Mouse (Mus musculus): Measurements from ENCODE around the gene Tm9sf2. TPM values are rescaled to one million over a fixed set of nuclear protein-coding genes. Genes with fewer than 3 reads are reported as not detected.
"Not testable (repeated sequence)": the region's sequence is repeated elsewhere in the genome, so short reads cannot be mapped to it uniquely, and the experiment has no call there.

Gene Tm9sf2
- polyA plus RNA-seq, 1 experiment from 2014 or later = 106 TPM

DNA sequence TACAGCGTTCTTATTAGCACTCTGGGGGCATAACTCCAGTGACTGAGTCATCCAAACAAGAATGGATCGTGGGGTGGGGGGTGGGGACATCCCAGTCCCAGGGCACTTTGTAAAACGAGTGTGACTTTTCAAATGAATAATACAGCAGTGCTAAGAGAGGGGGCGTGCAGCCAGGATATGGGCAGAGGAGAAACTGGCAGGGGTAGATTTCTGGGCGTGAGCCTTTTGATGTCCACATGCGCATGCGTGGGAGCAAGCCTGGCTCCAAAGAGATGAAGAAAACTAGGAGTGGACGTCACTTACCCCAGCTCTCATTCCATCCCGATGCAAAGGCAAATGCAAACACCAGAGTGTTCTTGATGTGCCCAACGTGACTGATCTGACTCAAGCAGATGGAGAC is 32.5 kb upstream of the Tm9sf2 start:
- no peak overlapping the region for H3K27ac ChIP-seq
- H3K4me1 ChIP-seq = no peaks in the 10 kb centered on the region
- H3K4me2 ChIP-seq = no peak overlapping the region
- H3K4me3 ChIP-seq = no peak overlapping the region
- no peaks in the 10 kb centered on the region for H3K27me3 ChIP-seq (replicated peaks)
- H3K9me3 ChIP-seq = no peaks in the 10 kb centered on the region
- ATAC-seq (replicated peaks) = no peak
- H3K9ac ChIP-seq = no peak overlapping the region
- no peaks in the 10 kb centered on the region for H3K36me3 ChIP-seq (replicated peaks)
- 80% methylated on average over 10 of the region's 10 CpGs for WGBS

GRCm38 (mm10) chr14:122075485-122076200 is 31.2 kb upstream of the Tm9sf2 start:
- WGBS = 88% methylated on average over 21 of the region's 21 CpGs
- ATAC-seq (replicated peaks) = no peak
- H3K4me3 ChIP-seq = no peak overlapping the region
- H3K9ac ChIP-seq = no peak overlapping the region
- H3K27me3 ChIP-seq (replicated peaks) = no peaks in the 10 kb centered on the region
- no peaks in the 10 kb centered on the region for H3K36me3 ChIP-seq (replicated peaks)
- no peak overlapping the region for H3K4me2 ChIP-seq
- H3K27ac ChIP-seq = no peak overlapping the region
- no peaks in the 10 kb centered on the region for H3K4me1 ChIP-seq
- no peaks in the 10 kb centered on the region for H3K9me3 ChIP-seq

DNA sequence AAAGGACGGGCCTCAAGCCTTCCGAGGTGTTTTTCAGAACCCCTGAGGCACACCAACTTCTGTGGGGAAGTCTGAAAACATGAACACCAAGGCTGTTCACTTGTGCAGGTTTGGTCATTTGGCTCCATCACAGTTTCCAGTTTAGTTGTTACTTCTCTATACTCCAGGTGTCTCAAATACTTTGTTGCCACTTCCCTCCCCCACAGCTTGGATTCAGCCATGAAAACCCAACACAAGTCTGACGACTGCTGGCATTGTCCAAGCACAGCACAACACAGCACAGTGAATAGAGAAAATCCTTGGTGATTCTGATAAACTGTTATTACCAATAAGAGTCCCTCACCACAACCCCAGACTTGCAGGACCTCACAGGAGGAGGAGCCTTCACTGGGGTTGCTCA is 29.8 kb upstream of the Tm9sf2 start:
- ATAC-seq (replicated peaks) = no peak
- Histone ChIP-seq H3K4me1 (no peaks in the 10 kb centered on the region), H3K9me3 (no peaks in the 10 kb centered on the region), H3K27me3 (replicated peaks) (no peaks in the 10 kb centered on the region), H3K4me3 (no peak overlapping the region), H3K27ac (no peak overlapping the region), H3K36me3 (replicated peaks) (no peaks in the 10 kb centered on the region), H3K9ac (no peak overlapping the region), H3K4me2 (no peak overlapping the region)
- 80% methylated on average over 3 of the region's 3 CpGs for WGBS

- no peak for ATAC-seq (replicated peaks)
Measured at GRCm38 (mm10) chr14:122079428-122079827, 27.4 kb upstream of the Tm9sf2 start.

GRCm38 (mm10) chr14:122079921-122080320 is 26.9 kb upstream of the Tm9sf2 start:
- Histone ChIP-seq H3K4me2 (no peak overlapping the region), H3K4me3 (no peak overlapping the region), H3K9ac (no peak overlapping the region), H3K27ac (no peak overlapping the region), H3K4me1 (no peaks in the 10 kb centered on the region), H3K9me3 (no peaks in the 10 kb centered on the region), H3K36me3 (replicated peaks) (no peaks in the 10 kb centered on the region), H3K27me3 (replicated peaks) (no peaks in the 10 kb centered on the region)
- no peak for ATAC-seq (replicated peaks)
- 80% methylated on average over 5 of the region's 5 CpGs for WGBS

More at GRCm38 (mm10) chr14:122079428-122079827, 27.4 kb upstream of the Tm9sf2 start:
- Histone ChIP-seq H3K27ac (no peak overlapping the region), H3K36me3 (replicated peaks) (no peaks in the 10 kb centered on the region), H3K9me3 (no peaks in the 10 kb centered on the region), H3K9ac (no peak overlapping the region), H3K4me3 (no peak overlapping the region), H3K4me1 (no peaks in the 10 kb centered on the region), H3K27me3 (replicated peaks) (no peaks in the 10 kb centered on the region), H3K4me2 (no peak overlapping the region)
- 44% methylated on average over 6 of the region's 6 CpGs for whole genome bisulfite sequencing

GRCm38 (mm10) chr14:122081308-122081707 is 25.5 kb upstream of the Tm9sf2 start:
- H3K4me2 ChIP-seq = no peak overlapping the region
- 51% methylated on average over 3 of the region's 3 CpGs for WGBS
- H3K4me3 ChIP-seq = no peak overlapping the region
- no peaks in the 10 kb centered on the region for H3K27me3 ChIP-seq (replicated peaks)
- H3K4me1 ChIP-seq = no peaks in the 10 kb centered on the region
- no peaks in the 10 kb centered on the region for H3K9me3 ChIP-seq
- no peak for ATAC-seq (replicated peaks)
- H3K36me3 ChIP-seq (replicated peaks) = no peaks in the 10 kb centered on the region
- H3K9ac ChIP-seq = no peak overlapping the region
- no peak overlapping the region for H3K27ac ChIP-seq

DNA sequence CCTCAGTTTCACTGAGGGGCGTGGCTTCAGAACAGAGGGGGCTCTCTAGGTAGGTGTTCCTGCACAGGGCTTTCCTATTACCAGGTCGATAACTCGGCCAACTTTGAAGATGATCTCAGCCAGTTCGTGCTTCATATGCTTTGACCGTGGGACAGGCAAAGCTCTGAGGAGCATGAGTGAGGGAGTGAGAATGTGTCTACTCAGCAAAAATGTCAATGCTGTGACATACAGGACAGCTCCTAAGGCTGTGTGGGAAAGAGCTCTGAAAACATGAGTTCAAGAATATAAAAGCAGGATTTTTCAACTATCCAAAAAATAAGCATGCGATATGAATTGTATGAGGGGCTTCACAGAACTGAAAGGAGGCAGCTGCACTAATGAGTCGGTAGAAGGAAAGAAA is 23.3 kb upstream of the Tm9sf2 start:
- no peak overlapping the region for H3K9ac ChIP-seq
- no peaks in the 10 kb centered on the region for H3K4me1 ChIP-seq
- H3K36me3 ChIP-seq (replicated peaks) = no peaks in the 10 kb centered on the region
- 88% methylated on average over 7 of the region's 7 CpGs for WGBS
- no peak for ATAC-seq (replicated peaks)
- no peaks in the 10 kb centered on the region for H3K9me3 ChIP-seq
- no peak overlapping the region for H3K4me2 ChIP-seq
- no peak overlapping the region for H3K27ac ChIP-seq
- no peaks in the 10 kb centered on the region for H3K27me3 ChIP-seq (replicated peaks)
- no peak overlapping the region for H3K4me3 ChIP-seq

DNA sequence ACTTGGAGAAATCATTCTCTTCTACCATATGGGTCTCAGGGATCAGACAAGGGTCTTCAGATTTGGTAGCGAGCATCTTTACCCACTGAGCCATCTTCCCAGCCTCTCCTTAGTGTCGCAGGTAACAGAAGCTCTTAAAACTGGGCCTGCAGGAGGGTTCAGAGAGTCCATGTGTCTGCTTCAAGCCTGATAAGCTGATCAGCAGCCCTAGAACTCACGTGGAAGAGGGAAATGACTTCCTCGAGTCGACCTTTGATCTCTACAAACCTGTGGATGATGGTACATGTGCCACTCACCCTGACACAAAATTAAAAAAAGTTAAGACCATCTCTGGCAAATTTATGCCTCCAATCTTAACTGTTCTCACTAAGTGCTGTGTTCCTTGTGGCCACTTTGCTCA is 18.9 kb upstream of the Tm9sf2 start:
- no peak for ATAC-seq (replicated peaks)
- no peak overlapping the region for H3K27ac ChIP-seq

GRCm38 (mm10) chr14:122092363-122092762 is 14.5 kb upstream of the Tm9sf2 start:
- no peak overlapping the region for H3K9ac ChIP-seq
- 81% methylated on average over 4 of the region's 4 CpGs for WGBS

More for the DNA sequence above, 18.9 kb upstream of the Tm9sf2 start:
- no peaks in the 10 kb centered on the region for H3K36me3 ChIP-seq (replicated peaks)
- no peaks in the 10 kb centered on the region for H3K4me1 ChIP-seq
- H3K9me3 ChIP-seq = no peaks in the 10 kb centered on the region
- H3K4me2 ChIP-seq = no peak overlapping the region
- H3K4me3 ChIP-seq = no peak overlapping the region
- 92% methylated on average over 5 of the region's 5 CpGs for WGBS
- no peak overlapping the region for H3K9ac ChIP-seq
- no peaks in the 10 kb centered on the region for H3K27me3 ChIP-seq (replicated peaks)

DNA sequence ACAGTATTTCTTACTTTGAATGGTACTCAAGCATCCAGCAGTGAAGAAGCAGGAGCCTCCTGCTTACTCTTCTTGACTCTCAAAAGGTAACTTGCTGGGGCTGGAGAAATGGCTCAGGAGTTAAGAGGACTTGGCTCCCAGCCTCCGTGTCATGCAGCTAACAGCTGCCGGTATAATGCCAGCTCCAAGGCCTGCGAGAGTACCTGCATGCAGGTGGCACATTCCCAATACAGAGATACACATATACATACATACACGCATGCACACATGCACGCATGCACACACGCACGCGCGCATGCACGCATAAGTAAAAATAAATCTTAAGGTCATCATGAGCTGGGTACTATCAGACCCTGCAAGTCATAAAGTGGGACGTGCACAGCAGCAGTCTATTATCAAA is 10.5 kb upstream of the Tm9sf2 start:
- H3K27ac ChIP-seq = no peak overlapping the region
- H3K27me3 ChIP-seq (replicated peaks) = no peaks in the 10 kb centered on the region
- no peak for ATAC-seq (replicated peaks)
- 98% methylated on average over 11 of the region's 11 CpGs for WGBS
- H3K9me3 ChIP-seq = no peaks in the 10 kb centered on the region
- no peak overlapping the region for H3K9ac ChIP-seq
- H3K4me3 ChIP-seq = no peak overlapping the region
- no peaks in the 10 kb centered on the region for H3K4me1 ChIP-seq
- no peak overlapping the region for H3K4me2 ChIP-seq
- H3K36me3 ChIP-seq (replicated peaks) = no peaks in the 10 kb centered on the region

More at GRCm38 (mm10) chr14:122092363-122092762, 14.5 kb upstream of the Tm9sf2 start:
- Histone ChIP-seq H3K9me3 (no peaks in the 10 kb centered on the region), H3K27ac (no peak overlapping the region), H3K4me1 (no peaks in the 10 kb centered on the region), H3K36me3 (replicated peaks) (no peaks in the 10 kb centered on the region), H3K4me2 (no peak overlapping the region), H3K4me3 (no peak overlapping the region), H3K27me3 (replicated peaks) (no peaks in the 10 kb centered on the region)
- no peak for ATAC-seq (replicated peaks)

- Histone ChIP-seq H3K27me3 (replicated peaks) (no peaks in the 10 kb centered on the region), H3K4me1 (peaks cover 3% of the 10 kb centered on the region; the same call in 1 of the 2 replicates), H3K4me2 (no peak overlapping the region), H3K9ac (no peak overlapping the region), H3K9me3 (no peaks in the 10 kb centered on the region), H3K27ac (no peak overlapping the region), H3K4me3 (no peak overlapping the region), H3K36me3 (replicated peaks) (no peaks in the 10 kb centered on the region)
- WGBS = 86% methylated on average over 4 of the region's 4 CpGs
- ATAC-seq (replicated peaks) = no peak
Measured at GRCm38 (mm10) chr14:122099584-122099983, 7.3 kb upstream of the Tm9sf2 start.

GRCm38 (mm10) chr14:122101890-122102289 is 4.9 kb upstream of the Tm9sf2 start:
- 91% methylated on average over 9 of the region's 9 CpGs for WGBS
- H3K27ac ChIP-seq; H3K4me3 ChIP-seq; ATAC-seq (replicated peaks); H3K9ac ChIP-seq; H3K4me2 ChIP-seq; H3K36me3 ChIP-seq (replicated peaks); H3K9me3 ChIP-seq; H3K27me3 ChIP-seq (replicated peaks): not testable (repeated sequence)
- H3K4me1 ChIP-seq = peaks cover 18% of the 10 kb centered on the region

GRCm38 (mm10) chr14:122104881-122105280 is 2.0 kb upstream of the Tm9sf2 start:
- Histone ChIP-seq H3K4me2 (peak overlapping the region; percentile 69), H3K27ac (peak overlapping the region; percentile 83), H3K36me3 (replicated peaks) (no peaks in the 10 kb centered on the region), H3K27me3 (replicated peaks) (no peaks in the 10 kb centered on the region), H3K9ac (peak overlapping the region; percentile 46), H3K4me1 (peaks cover 39% of the 10 kb centered on the region), H3K4me3 (peak overlapping the region; percentile 46), H3K9me3 (no peaks in the 10 kb centered on the region)
- WGBS = under 1% methylated on average over 24 of the region's 24 CpGs
- ATAC-seq (replicated peaks) = peak; percentile 94
